ENCODE assay signal across 8 mouse cellular contexts in genomic region chr4:131833971-131834609, GRCm38 (mm10). TPM values are rescaled to one million over a fixed set of nuclear protein-coding genes. Genes with fewer than 3 reads are reported as not detected.
DNase-seq lines count a peak whose midpoint lies in the region; ATAC-seq and TF ChIP-seq lines count a peak whose summit lies in the region.

No protein-coding gene starts in this region.

- peaks cover 8% of the 10 kb centered on the region; the same call in 1 of the 2 replicates for H3K27me3 ChIP-seq in forebrain, embryonic 11.5 days (ENCODE audit: control insufficient read depth, insufficient read depth, low read length)
- H3K27me3 ChIP-seq in forebrain, embryonic 15.5 days = no peaks in the 10 kb centered on the region
- H3K27me3 ChIP-seq in embryonic facial prominence, embryonic 12.5 days = peaks cover 11% of the 10 kb centered on the region; the same call in 1 of the 2 replicates
- H3K27me3 ChIP-seq in lung, embryonic 14.5 days (ENCODE audit: insufficient read depth, low read length) = peaks cover 24% of the 10 kb centered on the region

- no peak for ATAC-seq in forebrain, embryonic 11.5 days (replicated peaks; ENCODE audit: low FRiP score)
- no peak for ATAC-seq in forebrain, embryonic 15.5 days (replicated peaks)
- peak; percentile 23; the same call in 1 of the 2 replicates for ATAC-seq in embryonic facial prominence, embryonic 12.5 days (ENCODE audit: insufficient number of reproducible peaks, insufficient read depth, low FRiP score, low TSS enrichment)
- ATAC-seq in lung, embryonic 14.5 days (ENCODE audit: insufficient read depth) = no peak

- no peak overlapping the region for H3K9ac ChIP-seq in forebrain, embryonic 11.5 days (ENCODE audit: low read length)
- H3K9ac ChIP-seq in forebrain, embryonic 15.5 days (replicated peaks) = no peak overlapping the region
- H3K9ac ChIP-seq in embryonic facial prominence, embryonic 12.5 days = no peak overlapping the region
- H3K9ac ChIP-seq in lung, embryonic 14.5 days = no peak overlapping the region

- H3K4me2 ChIP-seq in forebrain, embryonic 11.5 days (ENCODE audit: low read depth, low read length, severe bottlenecking) = no peak overlapping the region
- H3K4me2 ChIP-seq in forebrain, embryonic 15.5 days (replicated peaks) = no peak overlapping the region
- H3K4me2 ChIP-seq in embryonic facial prominence, embryonic 12.5 days (replicated peaks) = 0 out of 2 replicates have a peak overlapping the region, but pooled peaks have one; percentile 8
- no peak overlapping the region for H3K4me2 ChIP-seq in lung, embryonic 14.5 days

- H3K4me1 ChIP-seq in forebrain, embryonic 11.5 days (replicated peaks; ENCODE audit: control insufficient read depth, insufficient read depth, low read length) = peaks cover 11% of the 10 kb centered on the region; the same call in 1 of the 2 replicates
- H3K4me1 ChIP-seq in forebrain, embryonic 15.5 days = peaks cover 48% of the 10 kb centered on the region
- H3K4me1 ChIP-seq in embryonic facial prominence, embryonic 12.5 days = peaks cover 53% of the 10 kb centered on the region
- H3K4me1 ChIP-seq in lung, embryonic 14.5 days (ENCODE audit: insufficient read depth) = no peaks in the 10 kb centered on the region; the same call in 1 of the 2 replicates

- 27% methylated on average over 9 of the region's 9 CpGs for WGBS in forebrain, embryonic 11.5 days
- 30% methylated on average over 9 of the region's 9 CpGs for WGBS in forebrain, embryonic 15.5 days
- WGBS in embryonic facial prominence, embryonic 12.5 days = 21% methylated on average over 9 of the region's 9 CpGs
- 22% methylated on average over 9 of the region's 9 CpGs for WGBS in lung, embryonic 14.5 days

- H3K36me3 ChIP-seq in forebrain, embryonic 11.5 days (ENCODE audit: control insufficient read depth, insufficient read depth, low read length) = no peaks in the 10 kb centered on the region
- no peaks in the 10 kb centered on the region for H3K36me3 ChIP-seq in forebrain, embryonic 15.5 days
- H3K36me3 ChIP-seq in embryonic facial prominence, embryonic 12.5 days = no peaks in the 10 kb centered on the region
- H3K36me3 ChIP-seq in lung, embryonic 14.5 days (ENCODE audit: insufficient read depth) = no peaks in the 10 kb centered on the region

- H3K27ac ChIP-seq in forebrain, embryonic 11.5 days (ENCODE audit: low read depth, low read length) = no peak overlapping the region
- no peak overlapping the region for H3K27ac ChIP-seq in forebrain, embryonic 15.5 days (replicated peaks)
- peak overlapping the region; percentile 59 for H3K27ac ChIP-seq in embryonic facial prominence, embryonic 12.5 days
- H3K27ac ChIP-seq in lung, embryonic 14.5 days (ENCODE audit: low read depth) = no peak overlapping the region

- H3K9me3 ChIP-seq in forebrain, embryonic 11.5 days (ENCODE audit: control insufficient read depth, low read length) = no peaks in the 10 kb centered on the region
- no peaks in the 10 kb centered on the region for H3K9me3 ChIP-seq in forebrain, embryonic 15.5 days
- no peaks in the 10 kb centered on the region for H3K9me3 ChIP-seq in embryonic facial prominence, embryonic 12.5 days
- H3K9me3 ChIP-seq in lung, embryonic 14.5 days (ENCODE audit: low read depth, low read length) = no peaks in the 10 kb centered on the region

- no peak overlapping the region for H3K4me3 ChIP-seq in forebrain, embryonic 11.5 days (ENCODE audit: low read depth, low read length)
- no peak overlapping the region for H3K4me3 ChIP-seq in forebrain, embryonic 15.5 days
- H3K4me3 ChIP-seq in embryonic facial prominence, embryonic 12.5 days = no peak overlapping the region
- no peak overlapping the region for H3K4me3 ChIP-seq in lung, embryonic 14.5 days (ENCODE audit: low read depth, low read length)

- TF ChIP-seq CTCF in lung, embryonic 14.5 days (IDR thresholded peaks at IDR 0.05; ENCODE audit: low read depth) = peak; percentile 52

- DNase-seq in forebrain, embryonic 11.5 days (ENCODE audit: low spot score) = peak; percentile 62
- peak; percentile 25 to 28 for DNase-seq in lung, adult 18-20 months
- DNase-seq in lung, postnatal 25 days (ENCODE audit: low spot score) = no peak
- peak; percentile 53 for DNase-seq in lung, embryonic 14.5 days
- DNase-seq in thymus, postnatal 25 days = no peak
- no peak for DNase-seq in spleen, adult 18-20 months

RNA-seq across cellular contexts. Expression of gene Ptpru, which starts 4.0 kb away (rescaled TPM):
- 40.7 and 44.3 TPM in 2 replicates for polyA plus RNA-seq in forebrain, embryonic 11.5 days (2014; fragmentation: Nextera tagmentation; extraction: Ambion mirVana)
- polyA plus RNA-seq in forebrain, embryonic 15.5 days (2015; fragmentation: Nextera tagmentation; extraction: Ambion mirVana) = 23.9 and 25.2 TPM in 2 replicates
- 38.1 and 39.2 TPM in 2 replicates for polyA plus RNA-seq in embryonic facial prominence, embryonic 12.5 days (2016; fragmentation: Nextera tagmentation; extraction: Ambion mirVana)
- polyA plus RNA-seq in lung, embryonic 14.5 days (2014; fragmentation: Nextera tagmentation; extraction: Ambion mirVana) = 11.9 and 12.4 TPM in 2 replicates

RNA-seq across cellular contexts. Expression of gene Mecr, which starts 9.2 kb away (rescaled TPM):
- polyA plus RNA-seq in forebrain, embryonic 11.5 days (2014; fragmentation: Nextera tagmentation; extraction: Ambion mirVana) = 50.1 and 51.7 TPM in 2 replicates
- 40.2 and 41.2 TPM in 2 replicates for polyA plus RNA-seq in forebrain, embryonic 15.5 days (2015; fragmentation: Nextera tagmentation; extraction: Ambion mirVana)
- 48.4 and 50.4 TPM in 2 replicates for polyA plus RNA-seq in embryonic facial prominence, embryonic 12.5 days (2016; fragmentation: Nextera tagmentation; extraction: Ambion mirVana)
- polyA plus RNA-seq in lung, embryonic 14.5 days (2014; fragmentation: Nextera tagmentation; extraction: Ambion mirVana) = 42.6 and 46.5 TPM in 2 replicates

RNA-seq across cellular contexts. Expression of gene Srsf4, which starts 39.3 kb away (rescaled TPM):
- polyA plus RNA-seq in forebrain, embryonic 11.5 days (2014; fragmentation: Nextera tagmentation; extraction: Ambion mirVana) = 191 TPM in 2 replicates
- 154 and 159 TPM in 2 replicates for polyA plus RNA-seq in forebrain, embryonic 15.5 days (2015; fragmentation: Nextera tagmentation; extraction: Ambion mirVana)
- 141 and 143 TPM in 2 replicates for polyA plus RNA-seq in embryonic facial prominence, embryonic 12.5 days (2016; fragmentation: Nextera tagmentation; extraction: Ambion mirVana)
- polyA plus RNA-seq in lung, embryonic 14.5 days (2014; fragmentation: Nextera tagmentation; extraction: Ambion mirVana) = 122 and 131 TPM in 2 replicates

Comparison
In these comparisons a context has a peak if more than half of its experiments do, and no peak if none do; other contexts are left out.
1. DNase-seq: peak in forebrain, embryonic 11.5 days (single experiment), lung, adult 18-20 months (2 of 2) and lung, embryonic 14.5 days (single experiment); none in lung, postnatal 25 days (single experiment), thymus, postnatal 25 days (single experiment) and spleen, adult 18-20 months (0 of 2).